Mouse (Mus musculus) stomach, embryonic 16.5 days (tissue): Measurements from ENCODE around the gene Tcl1b3. TPM values are rescaled to one million over a fixed set of nuclear protein-coding genes. Genes with fewer than 3 reads are reported as not detected.
"Not testable (repeated sequence)": the region's sequence is repeated elsewhere in the genome, so short reads cannot be mapped to it uniquely, and the experiment has no call there.

Source experiments
- ATAC-seq: fragments of 200-750 bp; cut with Nextera tagmentation; 2 replicates; pipeline ENCODE4 v1.8.0; 2017; ENCODE audit warnings: moderate number of reproducible peaks, moderate TSS enrichment; ENCODE audit not compliant: insufficient read depth, low FRiP score
- H3K27ac ChIP-seq: fragments of 300-500 bp; sonication (generic); 2 replicates; pipeline ENCODE4 v1.5.1; 2014; ENCODE audit warnings: low read length
- H3K27me3 ChIP-seq: fragments of 300-500 bp; sonication (generic); 2 replicates; pipeline ENCODE4 v1.6.1; 2014; ENCODE audit warnings: low read length, control low read depth, mixed read lengths; ENCODE audit not compliant: control insufficient read depth, insufficient read depth
- H3K36me3 ChIP-seq: fragments of 300-500 bp; sonication (generic); 2 replicates; pipeline ENCODE4 v1.6.1; 2014; ENCODE audit warnings: low read length; ENCODE audit not compliant: control insufficient read depth, insufficient read depth
- H3K4me1 ChIP-seq: fragments of 300-500 bp; sonication (generic); 2 replicates; pipeline ENCODE4 v1.6.1; 2014; ENCODE audit warnings: low read length, control low read depth, mixed read lengths; ENCODE audit not compliant: control insufficient read depth, insufficient read depth
- H3K4me2 ChIP-seq: fragments of 300-500 bp; sonication (generic); 2 replicates; pipeline ENCODE4 v1.6.1; 2014; ENCODE audit warnings: low read depth, low read length, mixed read lengths
- H3K4me3 ChIP-seq: fragments of 300-500 bp; sonication (generic); replicated peaks from 2 replicates; pipeline ENCODE4 v1.5.1; 2014; ENCODE audit warnings: mild to moderate bottlenecking, low read length
- H3K9ac ChIP-seq: fragments of 300-500 bp; sonication (generic); 2 replicates; pipeline ENCODE4 v1.6.1; 2014; ENCODE audit warnings: low read length
- H3K9me3 ChIP-seq: fragments of 300-500 bp; sonication (generic); replicated peaks from 2 replicates; pipeline ENCODE4 v1.6.1; 2016; ENCODE audit warnings: low read length, control low read depth; ENCODE audit not compliant: control insufficient read depth
- WGBS: fragments of 180-500 bp; shearing (Covaris S2); extraction: QIAGEN DNeasy Blood & Tissue Kit; methylation state at CpG from one replicate; pipeline ENCODE4 v1.1.7; 2014; 5-methylcytosine and 5-hydroxymethylcytosine counted together
- polyA plus RNA-seq: library from polyadenylated mRNA; unstranded; fragments of >200 nt; fragmentation: Nextera tagmentation; extraction: Ambion mirVana; gene quantifications from 2 replicates; pipeline ENCODE4 v1.2.1, GENCODE M21; 2015

Tcl1b3 gene
- polyA plus RNA-seq, 1 experiment from 2014 or later = not detected

DNA sequence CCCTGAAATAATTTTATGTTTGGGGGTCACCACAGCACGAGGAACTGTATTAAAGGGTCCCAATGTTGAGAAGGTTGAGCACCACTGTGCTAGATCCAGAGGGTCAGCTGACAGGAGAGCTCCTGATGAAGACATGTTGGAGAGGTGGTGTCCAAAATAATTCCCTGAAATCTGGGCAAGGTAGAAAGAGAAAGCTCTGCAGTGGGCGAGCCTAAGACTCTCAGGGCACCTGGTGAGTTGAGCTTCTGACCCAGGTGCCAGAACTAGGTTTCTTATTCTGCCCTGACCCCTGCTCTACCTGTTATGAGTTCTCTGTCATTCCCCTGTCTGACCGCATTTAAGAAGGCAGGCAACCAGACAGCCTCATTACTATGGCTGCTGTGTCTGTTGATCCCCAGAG lies 14.8 kb upstream of the Tcl1b3 start, which contains the start of gene Tcl1b5:
TSS of gene Tcl1b5 (plus strand) at position 301 of the 400 bp plus-strand sequence.
- not testable (repeated sequence) for H3K4me3 ChIP-seq, H3K27me3 ChIP-seq, H3K36me3 ChIP-seq, ATAC-seq, H3K9ac ChIP-seq, H3K9me3 ChIP-seq, H3K4me1 ChIP-seq, H3K4me2 ChIP-seq, H3K27ac ChIP-seq
- 63% methylated on average over 3 of the region's 3 CpGs for WGBS

DNA sequence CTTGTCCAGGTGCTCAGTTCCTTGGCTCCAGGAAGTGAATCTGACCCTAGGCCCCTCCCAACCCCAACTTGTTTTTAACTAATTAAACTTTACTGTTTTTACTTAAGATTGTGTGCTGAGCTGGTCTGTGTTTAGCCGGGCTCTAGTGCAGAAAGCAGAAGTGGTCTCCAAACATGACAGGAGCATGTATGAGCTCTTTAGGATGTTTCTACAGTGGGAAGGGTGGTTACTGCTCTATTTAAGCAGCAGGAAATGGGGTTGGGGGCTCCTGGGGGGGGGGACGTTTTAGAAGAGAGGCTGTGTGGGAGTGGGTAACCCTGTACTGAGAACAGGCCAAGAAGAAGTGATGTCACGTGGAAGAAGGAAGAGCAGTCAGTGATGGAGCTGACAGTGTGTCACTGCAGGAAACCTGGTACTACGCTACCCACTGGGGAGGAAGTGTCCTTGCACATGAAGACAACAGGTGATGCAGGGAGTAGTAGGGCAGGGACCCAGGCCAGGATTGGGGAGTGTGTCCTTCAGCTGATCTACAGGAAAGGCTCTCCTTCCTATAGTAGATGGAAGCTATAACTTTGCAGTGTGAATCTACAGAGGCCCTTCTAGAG lies 9.7 kb upstream of the Tcl1b3 start:
- H3K4me2 ChIP-seq = not testable (repeated sequence)
- 63% methylated on average over 4 of the region's 4 CpGs for WGBS

DNA sequence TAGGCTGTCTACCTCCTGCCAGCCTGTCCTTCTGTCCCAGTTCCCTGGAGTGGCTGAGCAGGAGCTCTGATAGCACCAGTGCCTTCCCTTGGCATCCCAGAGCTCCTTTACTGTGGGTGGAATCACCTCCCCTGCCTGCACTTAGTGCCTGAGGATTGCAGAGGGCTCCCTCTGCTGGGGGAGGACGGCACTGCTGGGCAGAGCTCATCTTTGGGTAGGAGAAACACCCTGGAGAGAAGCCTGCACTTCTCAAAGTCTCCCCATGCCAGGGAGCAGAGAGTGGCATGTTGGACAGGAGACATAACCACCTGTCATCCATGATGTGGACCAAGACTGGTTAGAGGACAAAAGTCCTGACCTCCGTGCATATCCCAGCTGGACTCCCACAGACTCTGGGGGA lies 1.9 kb upstream of the Tcl1b3 start:
- 26% methylated on average over 2 of the region's 2 CpGs for WGBS
- not testable (repeated sequence) for H3K4me3 ChIP-seq, H3K27me3 ChIP-seq, ATAC-seq, H3K9me3 ChIP-seq, H3K4me2 ChIP-seq, H3K27ac ChIP-seq, H3K4me1 ChIP-seq, H3K9ac ChIP-seq, H3K36me3 ChIP-seq

More for the DNA sequence above, 9.7 kb upstream of the Tcl1b3 start:
- not testable (repeated sequence) for ATAC-seq, H3K27ac ChIP-seq, H3K36me3 ChIP-seq, H3K4me3 ChIP-seq, H3K9me3 ChIP-seq, H3K4me1 ChIP-seq, H3K9ac ChIP-seq, H3K27me3 ChIP-seq

DNA sequence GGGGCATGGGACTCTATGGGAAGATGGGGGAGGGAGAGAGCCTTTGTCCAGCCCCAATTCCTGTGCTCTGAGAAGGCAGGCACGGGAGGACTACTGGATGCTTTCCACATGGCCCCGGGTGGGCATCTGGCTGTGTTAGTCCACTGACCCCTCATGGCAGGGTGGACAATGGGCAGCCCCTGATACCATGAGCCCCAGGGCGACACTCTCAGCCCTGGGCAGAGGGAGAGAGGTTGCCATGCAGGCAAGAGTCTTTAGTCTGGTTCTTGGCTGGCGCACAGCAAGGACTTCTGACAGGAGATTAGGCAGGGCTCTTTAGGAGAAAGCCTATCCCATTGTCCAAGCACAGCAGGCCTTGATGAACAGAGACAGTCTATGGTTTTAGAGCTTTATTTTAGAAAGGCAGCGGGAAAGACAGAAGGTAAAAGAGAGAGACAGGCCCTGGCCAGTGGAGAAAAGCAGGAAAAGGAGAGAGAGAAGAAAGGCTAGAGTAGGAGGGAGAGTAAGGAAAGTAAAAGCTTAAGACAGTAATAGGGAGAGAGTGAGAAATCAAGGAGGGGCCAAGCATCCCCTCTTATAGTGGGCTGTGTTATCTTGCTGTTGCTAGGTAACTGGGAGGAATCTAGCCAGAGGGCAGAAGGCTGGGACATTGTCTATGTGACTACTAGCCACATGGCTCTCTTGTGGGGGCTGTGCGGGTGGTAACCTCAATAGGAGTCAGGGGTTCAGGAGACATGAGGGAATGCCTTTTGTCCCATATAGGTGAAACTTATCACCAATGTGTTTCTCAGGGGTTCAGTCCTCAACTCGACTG lies 9.0 kb downstream of the Tcl1b3 start:
- ATAC-seq, H3K4me1 ChIP-seq, H3K27ac ChIP-seq, H3K36me3 ChIP-seq, H3K4me3 ChIP-seq, H3K9me3 ChIP-seq, H3K9ac ChIP-seq, H3K4me2 ChIP-seq, H3K27me3 ChIP-seq: not testable (repeated sequence)
- 68% methylated on average over 7 of the region's 7 CpGs for WGBS

DNA sequence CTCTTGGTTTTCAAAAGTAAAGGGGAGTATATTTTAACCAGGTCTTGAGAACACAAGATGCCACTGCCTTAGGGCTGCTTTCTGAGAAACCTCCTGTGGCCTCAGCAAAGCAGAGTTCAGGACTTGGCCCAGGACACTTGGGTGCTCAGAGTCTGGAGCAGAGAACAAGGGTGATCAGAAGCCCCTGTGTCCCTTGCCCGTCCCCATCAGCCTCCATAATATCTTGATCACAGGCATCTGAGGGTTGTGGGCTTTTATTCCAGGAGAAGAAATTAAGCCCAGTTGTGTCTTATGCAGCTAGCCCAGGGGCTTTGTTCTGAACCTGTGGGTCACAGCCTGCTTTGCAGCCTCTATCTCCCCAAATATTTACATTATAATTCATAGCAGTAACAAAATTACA lies 10.8 kb downstream of the Tcl1b3 start, which contains the start of gene Tcl1b4:
TSS of gene Tcl1b4 (plus strand) at position 301 of the 400 bp plus-strand sequence.
- H3K36me3 ChIP-seq, H3K27me3 ChIP-seq, H3K4me1 ChIP-seq, ATAC-seq, H3K9me3 ChIP-seq, H3K9ac ChIP-seq, H3K4me3 ChIP-seq, H3K4me2 ChIP-seq, H3K27ac ChIP-seq: not testable (repeated sequence)
- WGBS = 68% methylated on average over 1 of the region's 1 CpGs

DNA sequence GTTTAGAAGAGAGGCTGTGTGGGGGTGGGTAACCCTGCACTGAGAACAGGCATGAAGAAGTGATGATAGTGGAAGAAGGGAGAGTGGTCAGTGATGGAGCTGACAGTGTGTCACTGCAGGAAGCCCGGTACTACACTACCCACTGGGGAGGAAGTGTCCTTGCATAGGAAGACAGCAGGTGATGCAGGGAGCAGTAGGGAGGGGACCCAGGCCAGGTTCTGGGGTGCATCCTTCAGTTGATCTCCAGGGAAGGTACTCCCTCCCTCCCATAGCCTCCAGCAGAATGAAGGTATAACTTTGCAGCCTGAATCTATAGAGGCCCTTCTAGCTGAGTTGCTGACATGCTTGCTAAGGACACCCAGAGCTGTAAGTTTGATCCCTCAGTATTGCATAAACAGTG lies 16.2 kb downstream of the Tcl1b3 start:
- Histone ChIP-seq H3K4me3 (no peak overlapping the region), H3K9ac (no peak overlapping the region), H3K27me3 (no peaks in the 10 kb centered on the region), H3K9me3 (no peaks in the 10 kb centered on the region), H3K4me2 (no peak overlapping the region), H3K4me1 (no peaks in the 10 kb centered on the region), H3K36me3 (no peaks in the 10 kb centered on the region), H3K27ac (no peak overlapping the region)
- no peak for ATAC-seq
- WGBS = 76% methylated on average over 1 of the region's 1 CpGs

DNA sequence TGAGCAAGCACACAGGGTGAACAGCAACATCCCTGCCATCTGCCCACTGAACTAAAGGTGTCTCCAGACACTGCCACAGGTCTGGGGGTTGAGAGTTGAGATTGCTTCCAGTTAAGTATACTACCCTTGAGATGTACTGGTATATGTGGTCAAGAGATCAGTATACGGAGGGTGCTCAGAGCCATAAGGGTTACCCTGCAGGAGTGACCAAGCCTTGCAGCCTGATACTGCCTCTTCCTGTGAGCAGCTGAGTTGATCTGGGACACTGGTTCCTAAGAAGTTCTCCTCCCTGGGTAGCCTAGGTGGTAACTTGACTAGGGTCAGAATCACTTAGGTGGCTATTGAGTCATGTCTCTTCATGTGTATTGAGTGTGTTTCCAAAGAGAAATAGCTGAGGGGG lies 17.6 kb downstream of the Tcl1b3 start:
- no peak for ATAC-seq
- H3K36me3 ChIP-seq = no peaks in the 10 kb centered on the region
- no peaks in the 10 kb centered on the region for H3K9me3 ChIP-seq
- no peak overlapping the region for H3K4me3 ChIP-seq
- no peaks in the 10 kb centered on the region for H3K27me3 ChIP-seq
- no peak overlapping the region for H3K4me2 ChIP-seq
- H3K9ac ChIP-seq = no peak overlapping the region
- no peak overlapping the region for H3K27ac ChIP-seq
- H3K4me1 ChIP-seq = no peaks in the 10 kb centered on the region
- 100% methylated on average over 1 of the region's 1 CpGs for WGBS

GRCm38 (mm10) chr12:105209231-105209630 lies 18.4 kb downstream of the Tcl1b3 start:
- no peaks in the 10 kb centered on the region for H3K4me1 ChIP-seq
- H3K36me3 ChIP-seq = no peaks in the 10 kb centered on the region
- no peak overlapping the region for H3K4me2 ChIP-seq
- ATAC-seq = no peak
- H3K27me3 ChIP-seq = no peaks in the 10 kb centered on the region
- H3K4me3 ChIP-seq = no peak overlapping the region
- H3K9me3 ChIP-seq = no peaks in the 10 kb centered on the region
- no peak overlapping the region for H3K27ac ChIP-seq
- WGBS = 84% methylated on average over 7 of the region's 7 CpGs
- no peak overlapping the region for H3K9ac ChIP-seq

DNA sequence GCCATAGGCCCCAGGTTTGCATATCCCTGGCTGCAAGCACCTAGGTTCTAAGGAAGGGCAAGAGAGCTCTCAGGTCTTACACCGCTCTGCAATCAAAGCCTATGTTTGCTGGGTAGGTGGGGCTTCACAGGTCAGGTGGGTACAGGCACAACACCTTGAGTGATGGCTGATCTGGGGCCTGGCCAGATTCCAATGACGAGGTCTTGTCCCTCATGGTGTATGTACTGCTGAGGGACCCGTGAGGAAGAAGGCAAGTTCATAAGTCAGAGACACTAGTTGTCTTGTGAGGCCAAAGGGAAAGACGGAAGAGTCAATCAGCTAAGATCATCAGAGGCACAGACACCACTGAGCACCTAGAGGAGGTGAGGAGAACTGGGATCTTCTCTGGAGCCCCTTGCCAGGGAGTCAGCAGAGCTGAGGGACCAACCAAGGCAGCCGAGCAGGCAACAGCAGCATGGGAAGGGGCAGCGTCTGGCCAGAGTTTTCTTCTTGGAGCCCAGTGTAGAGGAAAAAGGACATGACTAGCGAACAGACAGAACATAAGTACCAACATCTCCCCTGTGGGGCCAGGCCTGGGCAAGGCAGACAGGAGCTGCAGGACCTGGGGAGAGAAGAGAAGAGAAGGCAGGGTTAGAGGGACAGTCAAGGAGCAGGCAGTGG lies 26.4 kb downstream of the Tcl1b3 start:
- Histone ChIP-seq H3K4me2 (no peak overlapping the region), H3K27me3 (no peaks in the 10 kb centered on the region), H3K4me1 (no peaks in the 10 kb centered on the region), H3K9me3 (no peaks in the 10 kb centered on the region), H3K4me3 (no peak overlapping the region), H3K27ac (no peak overlapping the region), H3K36me3 (no peaks in the 10 kb centered on the region), H3K9ac (no peak overlapping the region)
- no peak for ATAC-seq
- WGBS = 78% methylated on average over 7 of the region's 7 CpGs
